Mouse (Mus musculus) liver, embryonic 14.5 days (tissue): ENCODE data around the gene Nmd3.

Experiments used
- CTCF ChIP-seq: IDR thresholded peaks from 2 replicates; pipeline ENCODE4 v1.5.1; 2016; ENCODE audit warnings: antibody characterized with exemption, low read depth, control low read depth
- EP300 ChIP-seq: IDR thresholded peaks from 2 replicates; pipeline ENCODE4 v1.6.1; 2016; ENCODE audit warnings: antibody characterized with exemption, low read depth

DNA sequence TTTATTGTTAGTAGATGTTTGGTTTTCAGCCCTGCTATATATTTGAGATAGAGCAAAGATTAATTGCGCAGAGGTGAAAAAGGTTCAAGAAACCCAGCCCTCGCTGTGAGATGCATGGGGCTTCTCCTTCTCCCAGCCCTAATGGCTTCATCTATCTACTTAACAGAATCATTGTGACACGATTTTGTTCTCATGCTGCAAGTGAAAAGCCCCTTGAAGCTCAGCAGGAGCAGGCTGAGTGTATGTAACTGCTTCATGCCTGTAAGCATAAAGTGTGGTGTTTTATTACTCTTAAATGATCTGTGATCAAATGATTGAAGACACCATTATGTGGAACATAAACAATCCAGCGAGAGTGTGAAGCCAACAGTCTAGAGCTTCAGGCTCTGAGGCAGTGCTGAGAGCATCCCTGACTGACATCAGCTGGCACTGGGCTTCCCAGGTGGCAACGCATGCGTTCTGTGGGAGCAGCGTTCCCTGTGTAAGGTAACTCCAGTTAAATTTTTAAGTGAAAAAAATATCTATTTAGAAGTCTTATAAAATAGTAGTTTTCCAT lies 79.1 kb downstream of the Nmd3 start:
- TF ChIP-seq CTCF (no peak), EP300 (no peak)
